Mouse (Mus musculus): Measurements from ENCODE around the gene E130114P18Rik.

- TF ChIP-seq CTCF (IDR thresholded peaks at IDR 0.05; ENCODE audit: borderline replicate concordance, extremely low read depth, insufficient read depth, insufficient read length) (no peak), POLR2A (IDR thresholded peaks at IDR 0.05; ENCODE audit: borderline replicate concordance, extremely low read depth, insufficient read depth, insufficient read length, poor library complexity, severe bottlenecking) (no peak)
These were observed 29.0 kb upstream of the E130114P18Rik start for GRCm38 (mm10) chr4:97806924-97807323.
